Mouse (Mus musculus): ENCODE measurements around the gene Vmn1r55.
"Not testable (repeated sequence)": the region's sequence is repeated elsewhere in the genome, so short reads cannot be mapped to it uniquely, and the experiment has no call there.

Vmn1r55 gene

DNA sequence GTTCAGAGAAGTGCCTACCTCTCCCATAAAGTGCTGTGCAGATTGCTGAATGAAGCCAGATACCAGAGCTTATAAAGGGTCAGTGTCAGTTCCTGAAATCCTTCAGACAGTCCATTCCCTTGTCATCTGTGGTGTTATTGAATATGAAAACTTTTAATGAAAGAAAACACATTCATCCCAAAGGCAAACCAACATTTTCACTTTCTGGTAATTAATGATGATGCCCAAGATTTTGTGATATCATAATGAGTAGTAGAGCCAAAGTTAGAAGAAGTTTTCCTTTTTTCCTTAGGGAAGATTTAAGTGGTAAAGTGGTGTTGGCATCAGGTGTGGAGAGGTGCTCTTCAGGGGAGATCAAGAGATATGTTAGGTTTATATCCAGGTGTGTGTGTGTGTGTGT lies at the start of gene Vmn1r55:
TSS of gene Vmn1r55 (minus strand) at position 101 of the 400 bp plus-strand sequence.
- DNase-seq (ENCODE audit: low read depth, low spot score): not testable (repeated sequence)

GRCm38 (mm10) chr7:5196647-5197046 lies 47.2 kb upstream of the Vmn1r55 start, which contains the start of gene Vmn1r56:
Gene Vmn1r56 (minus strand): TSS chr7:5196747.
- DNase-seq (ENCODE audit: low read depth, low spot score): not testable (repeated sequence)

- no peak for DNase-seq (ENCODE audit: low read depth, low spot score)
These were observed 23.7 kb downstream of the Vmn1r55 start, which contains the start of gene Rasl2-9 for GRCm38 (mm10) chr7:5125549-5126406. Gene Rasl2-9 (minus strand): TSS chr7:5125950.

DNA sequence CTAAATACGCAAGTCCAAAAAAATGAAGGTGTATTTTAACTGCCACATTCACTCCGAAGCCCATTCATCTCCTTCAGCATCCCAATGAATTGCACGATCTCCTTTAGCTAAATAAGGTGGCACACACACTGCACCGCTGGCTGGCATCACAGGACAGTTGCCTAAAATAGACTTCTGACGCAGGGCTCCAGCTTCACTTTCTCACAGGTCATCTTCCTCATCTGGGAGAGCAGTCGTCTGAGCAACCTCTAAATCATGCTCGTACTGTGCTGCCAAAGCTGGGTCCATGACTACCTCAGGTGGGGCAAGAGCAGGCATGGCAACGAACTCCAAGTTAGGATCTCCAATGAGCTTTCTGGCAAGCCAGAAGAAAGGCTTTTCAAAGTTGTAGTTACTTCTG lies 24.4 kb downstream of the Vmn1r55 start:
- no peak for DNase-seq (ENCODE audit: low read depth, low spot score)

- DNase-seq (ENCODE audit: low read depth, low spot score): no peak
These were observed 32.6 kb downstream of the Vmn1r55 start, which contains the start of gene Rfpl4 for GRCm38 (mm10) chr7:5116850-5117249. Gene Rfpl4 (minus strand): TSS chr7:5116950.

DNA sequence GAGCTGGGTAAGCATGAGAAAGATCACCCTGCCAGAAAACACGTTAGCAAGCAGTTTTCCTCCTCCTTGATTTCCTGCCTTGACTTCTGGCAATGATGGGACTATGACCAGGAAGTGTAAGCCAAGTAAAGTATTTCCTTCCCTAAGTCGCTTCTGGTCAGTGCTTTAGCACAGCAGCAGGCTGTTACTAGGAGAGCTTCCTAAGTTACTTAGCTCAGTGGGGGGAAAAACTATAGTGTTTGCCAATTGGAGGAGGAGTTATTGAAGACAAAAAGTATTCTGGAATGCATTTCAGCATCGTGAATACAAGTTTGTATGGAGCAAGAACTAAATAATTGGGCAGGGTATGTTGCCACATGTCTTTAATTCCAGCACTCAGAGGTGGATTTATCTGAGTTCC lies 36.8 kb downstream of the Vmn1r55 start:
- DNase-seq (ENCODE audit: low read depth, low spot score): no peak

DNA sequence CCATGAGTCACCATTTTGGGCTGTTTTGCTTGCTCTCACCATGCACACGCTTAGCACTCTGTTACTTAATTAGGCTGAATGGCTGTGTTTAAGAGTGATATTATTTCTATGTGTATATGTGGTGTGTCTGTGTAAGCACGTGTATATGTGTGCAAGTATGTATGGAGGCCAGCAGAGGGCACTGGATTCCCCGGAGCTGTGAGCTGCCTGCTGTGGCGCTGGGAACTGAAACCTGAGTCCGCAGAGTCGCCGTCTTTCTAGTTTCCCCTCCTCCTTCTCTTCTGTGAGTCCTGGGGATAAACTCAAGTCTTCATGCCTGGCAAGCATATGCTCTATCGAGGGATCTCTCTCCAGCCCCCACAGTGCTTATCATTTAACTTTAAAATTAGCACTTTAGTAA lies 40.2 kb downstream of the Vmn1r55 start:
- DNase-seq (ENCODE audit: low read depth, low spot score): no peak

GRCm38 (mm10) chr7:5108272-5108671 lies 41.2 kb downstream of the Vmn1r55 start:
- DNase-seq (ENCODE audit: low read depth, low spot score): no peak

GRCm38 (mm10) chr7:5102564-5102963 lies 46.9 kb downstream of the Vmn1r55 start:
- DNase-seq (ENCODE audit: low read depth, low spot score): no peak

DNA sequence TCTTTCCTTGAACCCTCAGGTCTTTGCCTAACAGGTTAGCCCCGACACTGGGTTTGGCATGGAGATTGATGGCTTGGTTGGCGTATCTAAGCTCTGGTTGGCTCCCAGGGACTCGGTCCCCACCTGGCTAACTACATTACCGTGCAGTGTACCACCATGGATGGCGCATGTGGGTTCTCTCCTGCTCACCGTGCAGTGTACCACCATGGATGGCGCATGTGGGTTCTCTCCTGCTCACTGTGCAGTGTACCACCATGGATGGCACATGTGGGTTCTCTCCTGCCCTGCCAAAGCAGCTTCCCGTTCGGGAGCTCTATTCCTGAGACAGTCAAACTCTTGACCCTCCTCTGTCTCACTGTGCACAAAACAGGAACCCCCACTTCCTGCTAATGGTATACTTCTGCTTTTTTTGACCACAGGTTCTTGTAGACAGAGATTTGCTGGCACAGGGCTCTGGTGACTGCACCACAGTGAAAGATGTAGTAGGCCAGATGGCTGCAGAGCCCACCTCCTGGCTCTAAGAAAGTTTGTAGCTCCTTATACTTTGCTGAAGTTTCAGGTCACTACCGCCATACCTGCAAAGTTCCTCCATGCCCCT lies 48.3 kb downstream of the Vmn1r55 start:
- no peak for DNase-seq (ENCODE audit: low read depth, low spot score)

DNA sequence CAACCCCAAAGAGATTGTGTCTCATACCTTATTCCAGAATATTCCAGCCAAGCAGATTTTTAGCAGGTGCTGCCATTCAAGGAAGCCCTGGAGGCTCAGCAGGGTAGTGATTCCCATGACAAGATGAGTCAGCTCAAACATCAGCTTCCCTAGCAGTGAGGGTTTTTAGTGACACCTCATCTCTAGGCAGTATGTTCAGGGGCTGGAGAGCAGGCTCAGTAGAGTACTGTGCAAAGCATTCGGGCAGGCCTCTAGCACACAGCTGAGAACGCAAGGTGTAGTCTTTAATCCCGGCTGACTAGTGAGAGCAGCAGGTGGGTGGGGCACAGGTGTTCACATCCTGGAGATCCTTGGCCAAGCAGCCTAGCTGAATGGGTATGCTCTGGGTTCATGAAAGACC lies 49.7 kb downstream of the Vmn1r55 start:
- no peak for DNase-seq (ENCODE audit: low read depth, low spot score)

DNA sequence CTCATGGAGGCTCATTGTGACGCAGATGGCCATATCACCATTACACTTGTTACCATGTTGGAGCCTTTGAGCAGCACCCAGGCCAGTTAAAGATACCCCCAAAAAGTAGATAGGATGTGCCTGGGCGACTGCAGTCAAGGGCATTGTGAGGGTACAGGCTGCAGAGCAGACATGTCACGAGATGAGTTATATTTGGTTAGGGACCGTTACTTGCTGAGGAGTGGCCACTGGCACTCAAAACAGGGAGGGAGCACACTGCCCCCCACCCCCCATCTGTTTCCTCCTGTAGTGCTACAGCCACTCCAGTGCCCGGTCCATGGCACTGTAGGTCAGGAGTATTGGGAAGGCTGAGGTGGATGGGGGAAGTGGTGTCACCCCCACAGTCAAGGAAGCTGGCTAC lies 50.7 kb downstream of the Vmn1r55 start:
- no peak for DNase-seq (ENCODE audit: low read depth, low spot score)

DNA sequence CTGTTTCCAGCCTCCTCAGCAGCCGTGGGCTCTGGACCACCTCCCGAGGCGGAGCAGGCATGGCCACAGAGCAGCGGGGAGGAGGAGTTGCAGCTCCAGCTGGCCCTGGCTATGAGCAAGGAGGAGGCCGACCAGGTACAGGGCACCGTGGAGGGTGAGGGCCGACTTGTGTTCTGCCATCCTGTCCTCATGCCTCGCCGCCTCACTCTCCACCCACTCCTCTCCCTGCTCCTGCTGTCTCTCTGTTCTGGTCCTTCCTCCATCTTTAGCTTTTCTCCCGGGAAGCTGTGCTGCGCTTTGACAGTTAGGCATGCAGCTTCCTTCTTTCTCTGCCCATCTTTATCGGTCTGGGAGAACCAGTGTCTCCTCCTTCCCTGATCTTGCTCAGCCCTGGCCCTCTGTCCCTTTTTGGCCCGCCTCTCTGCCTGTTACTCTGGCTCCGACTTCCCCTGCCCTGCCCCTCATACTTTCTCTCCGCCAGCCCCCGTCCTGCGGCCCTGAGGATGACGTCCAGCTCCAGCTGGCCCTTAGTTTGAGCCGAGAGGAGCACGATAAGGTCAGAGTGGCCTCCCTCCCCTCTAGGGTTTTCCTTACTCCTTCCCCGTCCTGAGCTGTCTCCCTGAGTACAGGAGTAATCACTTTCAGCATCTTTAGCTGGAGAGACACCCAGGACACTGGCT lies 56.5 kb downstream of the Vmn1r55 start:
- no peak for DNase-seq (ENCODE audit: low read depth, low spot score)

DNA sequence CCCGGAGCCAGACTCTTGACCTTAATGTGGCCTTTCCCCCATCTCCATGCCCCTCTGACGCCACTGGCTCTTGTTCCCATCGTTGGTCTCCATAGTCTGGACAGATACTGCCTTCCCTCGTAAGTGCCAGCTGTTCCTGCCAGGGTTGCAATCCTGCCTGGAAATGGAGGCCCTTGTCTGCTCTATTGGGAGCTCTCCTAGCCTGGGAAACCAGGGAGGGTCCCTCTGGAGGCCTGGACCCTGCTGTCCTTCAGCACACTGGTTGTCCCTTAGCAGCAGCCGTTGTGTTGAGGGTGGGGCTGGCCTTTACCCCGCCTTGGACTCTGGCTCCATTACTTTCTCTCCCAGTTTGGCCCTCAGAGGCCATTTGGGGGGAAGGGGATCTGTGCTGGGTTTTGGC lies 57.1 kb downstream of the Vmn1r55 start:
- no peak for DNase-seq (ENCODE audit: low read depth, low spot score)

DNA sequence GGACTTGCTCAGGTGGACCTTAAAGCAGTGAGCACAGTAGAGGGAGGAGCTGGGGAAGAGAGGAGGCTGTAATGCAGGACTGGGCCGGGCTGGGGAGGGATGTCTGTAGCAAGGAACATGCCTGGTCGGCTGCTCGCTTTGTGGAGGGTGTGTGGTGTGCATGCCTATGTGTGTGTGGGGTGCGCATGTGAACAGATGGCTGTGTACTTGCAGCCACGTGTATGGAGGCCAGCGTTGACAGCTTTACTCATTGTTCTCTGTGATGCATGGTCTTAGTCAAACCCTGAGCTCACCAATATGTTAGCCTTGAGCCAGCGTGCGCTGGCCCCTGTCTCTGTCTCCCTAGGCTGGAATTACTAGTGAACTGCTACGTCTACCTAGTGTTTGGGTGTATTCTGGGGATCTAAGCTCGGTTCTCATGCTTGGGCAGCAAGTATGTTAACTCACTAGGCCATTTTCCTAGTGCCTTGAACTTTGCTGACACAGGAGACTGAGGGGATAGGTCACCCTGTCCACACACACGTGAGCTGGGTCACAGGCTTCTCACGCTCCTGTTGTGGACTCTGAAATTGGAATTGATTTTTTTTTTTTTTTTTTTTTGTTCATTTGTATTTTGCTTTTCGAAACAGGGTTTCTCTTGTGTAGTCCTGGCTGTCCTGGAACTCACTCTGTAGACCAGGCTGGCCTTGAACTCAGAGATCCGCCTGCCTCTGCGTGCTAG lies 58.3 kb downstream of the Vmn1r55 start:
- DNase-seq (ENCODE audit: low read depth, low spot score): no peak

- DNase-seq (ENCODE audit: low read depth, low spot score): no peak
These were observed 59.6 kb downstream of the Vmn1r55 start for GRCm38 (mm10) chr7:5089853-5090252.

DNA sequence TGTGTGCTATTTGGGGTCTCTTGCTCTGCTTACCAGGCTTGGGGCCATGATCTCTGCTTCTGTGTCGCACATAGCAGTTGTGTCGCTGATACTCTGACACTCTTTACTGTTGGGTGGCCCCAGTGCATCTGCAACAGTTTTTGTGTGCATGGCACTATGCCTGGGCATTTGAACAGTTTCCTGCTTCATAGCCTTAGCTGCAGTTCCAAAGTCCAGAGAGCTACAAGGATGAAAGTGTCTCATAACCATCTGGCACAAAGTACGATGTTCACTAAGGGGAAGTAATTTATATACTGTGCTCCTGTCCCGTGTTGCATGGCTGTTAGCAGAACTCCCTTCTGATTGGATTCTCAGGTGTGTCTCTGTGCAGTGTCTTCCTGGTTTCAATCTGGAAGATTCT lies 61.6 kb downstream of the Vmn1r55 start:
- DNase-seq (ENCODE audit: low read depth, low spot score): no peak

GRCm38 (mm10) chr7:5086921-5087440 lies 62.5 kb downstream of the Vmn1r55 start:
- DNase-seq (ENCODE audit: low read depth, low spot score): no peak

GRCm38 (mm10) chr7:5085512-5085911 lies 64.0 kb downstream of the Vmn1r55 start:
- no peak for DNase-seq (ENCODE audit: low read depth, low spot score)

DNA sequence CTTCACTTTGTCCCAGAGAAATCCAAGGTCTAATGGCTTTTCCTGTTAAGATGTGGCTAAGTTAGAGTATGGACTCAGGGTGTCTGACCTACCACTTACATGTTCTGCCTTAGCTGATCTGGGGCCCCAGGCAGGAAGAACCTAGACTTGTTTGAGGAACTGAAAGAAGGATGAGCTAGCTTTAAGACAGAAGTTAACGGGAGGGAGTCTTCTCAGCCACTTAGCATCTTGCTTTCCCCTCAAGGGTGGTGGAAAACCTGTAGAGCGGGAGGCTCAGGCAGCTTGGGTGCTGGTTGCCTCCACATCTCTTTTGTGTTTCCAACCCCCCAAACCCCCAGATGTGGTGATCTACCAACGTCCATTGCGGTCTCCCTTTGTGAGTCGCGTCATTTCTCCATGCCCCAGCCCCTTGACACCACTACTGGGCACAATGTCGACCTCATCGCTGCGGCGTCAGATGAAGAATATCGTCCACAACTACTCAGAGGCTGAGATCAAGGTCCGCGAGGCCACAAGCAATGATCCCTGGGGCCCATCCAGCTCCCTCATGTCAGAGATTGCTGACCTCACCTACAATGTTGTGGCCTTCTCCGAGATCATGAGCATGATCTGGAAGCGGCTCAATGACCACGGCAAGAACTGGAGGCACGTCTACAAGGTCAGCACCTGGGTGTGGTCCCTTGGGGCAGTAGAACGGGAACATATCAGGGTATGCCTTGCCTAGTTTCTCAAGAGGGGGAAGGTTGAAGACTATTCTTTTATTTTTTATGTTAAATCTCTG lies 66.0 kb downstream of the Vmn1r55 start:
- no peak for DNase-seq (ENCODE audit: low read depth, low spot score)

- no peak for DNase-seq (ENCODE audit: low read depth, low spot score)
These were observed 67.5 kb downstream of the Vmn1r55 start for GRCm38 (mm10) chr7:5081939-5082338.
